In genomic region chr5:147724945-147725830, GRCm38 (mm10) we compare ENCODE assay signal across 7 mouse cellular contexts. TPM values are rescaled to one million over a fixed set of nuclear protein-coding genes. Genes with fewer than 3 reads are reported as not detected.
DNase-seq lines count a peak whose midpoint lies in the region; ATAC-seq and TF ChIP-seq lines count a peak whose summit lies in the region.

No protein-coding gene starts in this region.

- under 1% methylated on average over 67 of the region's 69 CpGs for WGBS in forebrain, embryonic 15.5 days
- under 1% methylated on average over 61 of the region's 69 CpGs for WGBS in hindbrain, embryonic 16.5 days
- WGBS in lung, adult 2 months = 2% methylated on average over 69 of the region's 69 CpGs

- peak overlapping the region; percentile 82 for H3K4me2 ChIP-seq in forebrain, embryonic 15.5 days (replicated peaks)
- H3K4me2 ChIP-seq in hindbrain, embryonic 16.5 days (ENCODE audit: low read length) = peak overlapping the region; percentile 77

- H3K36me3 ChIP-seq in ES-Bruce4 (ENCODE audit: control insufficient read depth, insufficient read depth, low read length, poor library complexity, severe bottlenecking) = no peaks in the 10 kb centered on the region
- H3K36me3 ChIP-seq in forebrain, embryonic 15.5 days = no peaks in the 10 kb centered on the region
- no peaks in the 10 kb centered on the region for H3K36me3 ChIP-seq in hindbrain, embryonic 16.5 days (ENCODE audit: control insufficient read depth, insufficient read depth, low read length)

- H3K4me1 ChIP-seq in ES-Bruce4 (ENCODE audit: control insufficient read depth, insufficient read depth, low read length) = no peaks in the 10 kb centered on the region
- peaks cover 18% of the 10 kb centered on the region for H3K4me1 ChIP-seq in forebrain, embryonic 15.5 days
- H3K4me1 ChIP-seq in hindbrain, embryonic 16.5 days (ENCODE audit: control insufficient read depth, insufficient read depth, low read depth, low read length) = peaks cover 18% of the 10 kb centered on the region
- H3K4me1 ChIP-seq in lung, adult 2 months (ENCODE audit: control insufficient read depth, insufficient read depth, low read length) = peaks cover 9% of the 10 kb centered on the region

- H3K27me3 ChIP-seq in ES-Bruce4 (ENCODE audit: control insufficient read depth, insufficient read depth, low read length, poor library complexity, severe bottlenecking) = peaks cover 34% of the 10 kb centered on the region
- H3K27me3 ChIP-seq in forebrain, embryonic 15.5 days = peaks cover 88% of the 10 kb centered on the region
- peaks cover 56% of the 10 kb centered on the region for H3K27me3 ChIP-seq in hindbrain, embryonic 16.5 days (replicated peaks; ENCODE audit: control insufficient read depth, insufficient read depth, low read length)

- peak overlapping the region; percentile 62 for H3K4me3 ChIP-seq in ES-Bruce4 (ENCODE audit: low read depth, low read length)
- H3K4me3 ChIP-seq in forebrain, embryonic 15.5 days = peak overlapping the region; percentile 43
- peak overlapping the region; percentile 34 for H3K4me3 ChIP-seq in hindbrain, embryonic 16.5 days (ENCODE audit: low read length)
- peak overlapping the region; percentile 80 for H3K4me3 ChIP-seq in lung, adult 2 months (replicated peaks; ENCODE audit: extremely low read depth, low read depth, low read length)

- DNase-seq in R1 (ENCODE audit: low read depth, low spot score) = peak; percentile 64
- DNase-seq in lung, adult 2 months = peak; percentile 57

- no peak for TF ChIP-seq EP300 in ES-Bruce4 (IDR thresholded peaks at IDR 0.05; ENCODE audit: insufficient read depth, low read depth, low read length)

- H3K27ac ChIP-seq in ES-Bruce4 (ENCODE audit: insufficient read depth, low read length) = no peak overlapping the region
- H3K27ac ChIP-seq in forebrain, embryonic 15.5 days (replicated peaks) = no peak overlapping the region
- H3K27ac ChIP-seq in hindbrain, embryonic 16.5 days (ENCODE audit: low read depth, low read length) = no peak overlapping the region

- H3K9ac ChIP-seq in ES-Bruce4 (ENCODE audit: low read depth, poor library complexity, severe bottlenecking) = peak overlapping the region; percentile 21
- peak overlapping the region; percentile 38 for H3K9ac ChIP-seq in forebrain, embryonic 15.5 days (replicated peaks)
- H3K9ac ChIP-seq in hindbrain, embryonic 16.5 days (ENCODE audit: low read depth, low read length) = peak overlapping the region; percentile 36

- TF ChIP-seq CTCF in ES-Bruce4 (IDR thresholded peaks at IDR 0.05; ENCODE audit: low read depth, low read length) = no peak
- no peak for TF ChIP-seq CTCF in lung, adult 2 months (IDR thresholded peaks at IDR 0.05; ENCODE audit: insufficient read depth, low read length)

- ATAC-seq in forebrain, embryonic 15.5 days (replicated peaks) = peak; percentile 75
- peak; percentile 76 for ATAC-seq in hindbrain, embryonic 16.5 days
- ATAC-seq in neutrophil, adult 5-6 weeks (ENCODE audit: extremely low read depth, insufficient number of reproducible peaks, low FRiP score, poor library complexity, severe bottlenecking) = 0 out of 2 replicates have a peak, but pooled peaks have one; percentile 13
- no peak for ATAC-seq in inflammation-experienced regulatory T-cells, adult 6 months

- TF ChIP-seq POLR2A in ES-Bruce4 (IDR thresholded peaks at IDR 0.05; ENCODE audit: insufficient read depth, low read length) = no peak
- 0 out of 2 replicates have a peak, but pooled peaks have one; percentile 8 for TF ChIP-seq POLR2A in lung, adult 2 months (IDR thresholded peaks at IDR 0.05; ENCODE audit: borderline replicate concordance, extremely low read depth, low read depth, low read length)

- no peaks in the 10 kb centered on the region for H3K9me3 ChIP-seq in ES-Bruce4 (replicated peaks; ENCODE audit: control insufficient read depth, insufficient read depth, low read length, poor library complexity, severe bottlenecking)
- no peaks in the 10 kb centered on the region for H3K9me3 ChIP-seq in forebrain, embryonic 15.5 days
- no peaks in the 10 kb centered on the region for H3K9me3 ChIP-seq in hindbrain, embryonic 16.5 days (ENCODE audit: control insufficient read depth, low read length)

RNA-seq across cellular contexts. Expression of gene Flt1, which starts 0.6 kb away (rescaled TPM):
- polyA plus RNA-seq in ES-Bruce4 (2011; ENCODE audit: insufficient read depth, insufficient read length, low read depth, missing spikeins) = 23.4 and 25.8 TPM in 2 replicates
- polyA plus RNA-seq in forebrain, embryonic 15.5 days (2015; fragmentation: Nextera tagmentation; extraction: Ambion mirVana) = 10.7 and 11.5 TPM in 2 replicates
- polyA plus RNA-seq in hindbrain, embryonic 16.5 days (2015; fragmentation: Nextera tagmentation; extraction: Ambion mirVana) = 14.6 and 15.1 TPM in 2 replicates
- polyA plus RNA-seq in lung, adult 2 months (2012; rRNA removed) = 32.5 and 33.3 TPM in 2 replicates
- total RNA-seq in neutrophil, adult 5-6 weeks (2017) = 0.93 and 1.1 TPM in 2 replicates
- polyA plus RNA-seq in inflammation-experienced regulatory T-cells, adult 6 months (2017; shearing (Covaris generic)) = not detected

Comparison
In these comparisons a context has a peak if more than half of its experiments do, and no peak if none do; other contexts are left out.
1. RNA of gene Flt1, which starts 0.6 kb away (polyA plus RNA-seq): 32.5 to 33.3 TPM in lung, adult 2 months, 23.4 to 25.8 TPM in ES-Bruce4, 14.6 to 15.1 TPM in hindbrain, embryonic 16.5 days and 10.7 to 11.5 TPM in forebrain, embryonic 15.5 days; not detected in inflammation-experienced regulatory T-cells, adult 6 months; every median in the first group is over 10 times any median in the second.
2. Peak in every context shown above with its lines, with median percentiles within 50 percentile points of each other: H3K4me3 ChIP-seq and H3K9ac ChIP-seq.